Mouse (Mus musculus) forebrain, embryonic 11.5 days (tissue): ENCODE measurements around the gene Arhgef2. TPM values are rescaled to one million over a fixed set of nuclear protein-coding genes. Genes with fewer than 3 reads are reported as not detected.

Experiments used
- ATAC-seq: fragments of 200-750 bp; cut with Nextera tagmentation; replicated peaks from 2 replicates; pipeline ENCODE4 v1.8.0; 2017; ENCODE audit warnings: moderate TSS enrichment; ENCODE audit not compliant: low FRiP score
- DNase-seq: peaks from one replicate; pipeline ENCODE4 v3.0.0-alpha.2; 2017; ENCODE audit warnings: low spot score
- H3K27ac ChIP-seq: fragments of 300-500 bp; sonication (generic); 2 replicates; pipeline ENCODE4 v1.5.1; 2014; ENCODE audit warnings: low read depth, low read length
- H3K27me3 ChIP-seq: fragments of 300-500 bp; sonication (generic); 2 replicates; pipeline ENCODE4 v1.6.1; 2014; ENCODE audit warnings: mild to moderate bottlenecking, low read length, mixed read lengths; ENCODE audit not compliant: control insufficient read depth, insufficient read depth
- H3K36me3 ChIP-seq: fragments of 300-500 bp; sonication (generic); 2 replicates; pipeline ENCODE4 v1.6.1; 2014; ENCODE audit warnings: mild to moderate bottlenecking, low read length, moderate library complexity, mixed read lengths; ENCODE audit not compliant: control insufficient read depth, insufficient read depth
- H3K4me1 ChIP-seq: fragments of 300-500 bp; sonication (generic); replicated peaks from 2 replicates; pipeline ENCODE4 v1.6.1; 2014; ENCODE audit warnings: low read length, mixed read lengths; ENCODE audit not compliant: control insufficient read depth, insufficient read depth
- H3K4me2 ChIP-seq: fragments of 300-500 bp; sonication (generic); 2 replicates; pipeline ENCODE4 v1.6.1; 2014; ENCODE audit warnings: low read depth, mild to moderate bottlenecking, low read length, moderate library complexity, mixed read lengths; ENCODE audit not compliant: severe bottlenecking
- H3K4me3 ChIP-seq: fragments of 300-500 bp; sonication (generic); 2 replicates; pipeline ENCODE4 v1.5.1; 2014; ENCODE audit warnings: low read depth, low read length
- H3K9ac ChIP-seq: fragments of 300-500 bp; sonication (generic); 2 replicates; pipeline ENCODE4 v1.6.1; 2014; ENCODE audit warnings: low read length
- H3K9me3 ChIP-seq: fragments of 300-500 bp; sonication (generic); 2 replicates; pipeline ENCODE4 v1.6.1; 2016; ENCODE audit warnings: low read length, mixed read lengths; ENCODE audit not compliant: control insufficient read depth
- WGBS: fragments of 180-500 bp; shearing (Covaris S2); extraction: QIAGEN DNeasy Blood & Tissue Kit; methylation state at CpG from one replicate; pipeline ENCODE4 v1.1.7; 2014; 5-methylcytosine and 5-hydroxymethylcytosine counted together
- polyA plus RNA-seq: library from polyadenylated mRNA; unstranded; fragments of >200 nt; fragmentation: Nextera tagmentation; extraction: Ambion mirVana; gene quantifications from 2 replicates; pipeline ENCODE4 v1.2.1, GENCODE M21; 2014

Arhgef2 gene
- polyA plus RNA-seq, 1 experiment from 2014 or later = 123 TPM

DNA sequence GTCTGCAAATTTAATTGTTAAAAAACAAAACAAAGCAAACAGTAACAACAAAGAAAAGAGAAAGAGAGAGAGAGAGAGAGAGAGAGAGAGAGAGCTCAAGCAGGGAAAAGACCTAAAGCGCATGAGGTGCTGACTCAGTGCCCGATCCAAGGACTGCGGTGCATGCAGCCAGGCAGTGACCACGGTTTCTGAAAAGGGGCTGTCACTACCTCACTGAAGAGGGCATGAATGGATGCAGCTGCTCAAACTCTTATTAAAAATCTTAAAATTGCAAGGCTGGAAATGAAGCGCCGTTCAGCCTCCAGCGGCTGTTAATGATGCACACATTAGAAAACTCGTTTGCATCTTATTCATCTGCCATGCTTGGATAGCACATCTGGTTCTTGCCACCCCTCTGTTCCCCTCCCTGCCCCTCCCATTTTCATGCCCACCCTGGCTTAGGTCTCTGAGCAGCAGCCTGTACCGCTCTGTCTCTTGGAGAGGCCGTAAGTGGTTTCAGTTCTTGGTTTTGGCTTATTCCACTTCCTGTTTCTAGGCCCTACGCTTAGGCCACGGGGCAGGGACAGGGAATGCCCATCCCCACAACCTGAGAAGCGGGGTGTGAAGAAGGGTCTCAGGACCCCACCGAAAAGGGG is 42.1 kb downstream of the Arhgef2 start:
- Histone ChIP-seq H3K4me1 (no peaks in the 10 kb centered on the region), H3K4me2 (no peak overlapping the region), H3K4me3 (no peak overlapping the region), H3K36me3 (peaks cover 18% of the 10 kb centered on the region), H3K9me3 (no peaks in the 10 kb centered on the region), H3K27me3 (no peaks in the 10 kb centered on the region), H3K9ac (no peak overlapping the region), H3K27ac (no peak overlapping the region)
- ATAC-seq (no peak), DNase-seq (no peak)
- whole genome bisulfite sequencing = 91% methylated on average over 14 of the region's 14 CpGs

DNA sequence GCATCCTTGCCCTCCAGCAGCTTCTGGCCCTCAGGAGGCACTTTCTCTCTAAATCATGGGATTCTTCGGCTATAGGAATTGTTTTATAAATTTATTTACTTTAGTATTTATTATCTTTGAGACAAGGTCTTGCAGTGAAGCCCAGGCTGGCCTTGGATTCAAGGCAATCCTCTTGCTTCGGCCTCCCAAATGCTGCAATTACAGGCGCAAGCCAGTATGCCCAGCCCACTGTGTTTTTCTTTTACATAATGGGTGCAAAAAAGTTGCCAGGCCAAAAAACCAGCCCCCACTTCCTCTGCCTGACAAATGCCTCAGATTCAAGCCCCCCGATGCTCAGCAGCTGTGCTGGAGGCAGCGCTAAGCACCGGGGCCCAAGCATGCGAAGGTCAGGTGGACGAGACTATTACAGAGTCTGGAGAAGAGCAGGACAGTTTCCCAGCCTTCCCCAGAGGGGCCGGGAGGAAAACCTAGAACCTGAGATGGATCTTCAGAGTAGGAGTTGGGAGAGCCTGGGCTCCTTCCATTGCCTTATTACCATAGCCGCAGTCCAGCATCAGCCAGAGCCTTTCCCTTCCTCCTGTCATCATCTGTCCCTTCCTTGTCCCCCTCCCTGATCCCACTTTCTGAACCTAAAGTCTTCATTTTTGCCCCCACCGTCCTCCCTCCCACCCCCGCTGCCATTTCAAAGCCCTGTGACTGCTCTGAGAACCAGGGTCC is 42.8 kb downstream of the Arhgef2 start:
- Histone ChIP-seq H3K27me3 (no peaks in the 10 kb centered on the region), H3K36me3 (peaks cover 18% of the 10 kb centered on the region), H3K9me3 (no peaks in the 10 kb centered on the region), H3K27ac (no peak overlapping the region), H3K4me2 (no peak overlapping the region), H3K9ac (no peak overlapping the region), H3K4me3 (no peak overlapping the region), H3K4me1 (no peaks in the 10 kb centered on the region)
- ATAC-seq (no peak), DNase-seq (no peak)
- 88% methylated on average over 12 of the region's 12 CpGs for WGBS

DNA sequence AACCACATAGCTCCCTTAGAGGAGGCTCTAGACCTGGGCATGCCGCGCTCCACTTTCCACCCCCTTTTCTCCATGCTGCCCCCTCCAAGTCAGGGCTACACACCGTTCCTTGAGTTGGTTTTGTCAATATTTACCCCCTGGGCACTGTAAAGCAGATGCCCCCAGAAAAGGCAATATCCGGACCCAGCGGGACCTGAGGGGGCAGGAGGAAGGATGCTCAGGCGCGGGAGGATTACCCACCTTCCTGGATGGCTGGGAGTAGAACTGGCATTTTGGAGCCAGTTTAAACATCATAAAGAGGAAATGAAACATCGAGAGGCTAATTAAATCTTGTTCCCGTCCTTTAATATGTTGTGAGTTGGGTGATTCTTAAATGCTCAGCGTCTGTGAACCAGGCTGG is 43.4 kb downstream of the Arhgef2 start:
- Histone ChIP-seq H3K36me3 (peaks cover 14% of the 10 kb centered on the region), H3K4me2 (no peak overlapping the region), H3K9me3 (no peaks in the 10 kb centered on the region), H3K4me3 (no peak overlapping the region), H3K9ac (no peak overlapping the region), H3K27me3 (no peaks in the 10 kb centered on the region), H3K4me1 (no peaks in the 10 kb centered on the region), H3K27ac (no peak overlapping the region)
- DNase-seq (no peak), ATAC-seq (no peak)
- 86% methylated on average over 10 of the region's 10 CpGs for WGBS

DNA sequence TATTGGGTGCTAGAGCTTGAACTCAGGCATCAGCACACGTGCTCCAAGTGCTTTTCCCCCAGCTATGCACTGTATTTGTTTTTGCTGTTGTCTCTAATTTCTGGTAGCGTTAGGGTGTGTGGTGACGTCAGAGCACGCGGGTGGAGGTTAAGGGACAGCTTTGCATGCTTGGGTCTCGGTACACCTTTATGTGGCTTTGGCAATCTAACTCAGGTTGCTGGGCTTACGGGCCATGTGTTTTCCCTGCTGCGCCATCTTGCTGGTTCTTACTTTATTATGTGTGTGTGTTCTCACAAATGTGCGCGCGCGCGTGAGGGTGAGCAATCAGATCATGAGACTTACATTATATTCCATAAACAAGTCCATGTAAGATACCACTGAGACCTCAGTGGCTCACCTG is 44.2 kb downstream of the Arhgef2 start:
- H3K4me1 ChIP-seq = no peaks in the 10 kb centered on the region
- H3K36me3 ChIP-seq = peaks cover 14% of the 10 kb centered on the region
- no peaks in the 10 kb centered on the region for H3K9me3 ChIP-seq
- no peak overlapping the region for H3K4me2 ChIP-seq
- no peak overlapping the region for H3K9ac ChIP-seq
- H3K27ac ChIP-seq = no peak overlapping the region
- H3K4me3 ChIP-seq = no peak overlapping the region
- H3K27me3 ChIP-seq = no peaks in the 10 kb centered on the region
- 95% methylated on average over 13 of the region's 13 CpGs for WGBS
- DNase-seq = no peak
- ATAC-seq = no peak

DNA sequence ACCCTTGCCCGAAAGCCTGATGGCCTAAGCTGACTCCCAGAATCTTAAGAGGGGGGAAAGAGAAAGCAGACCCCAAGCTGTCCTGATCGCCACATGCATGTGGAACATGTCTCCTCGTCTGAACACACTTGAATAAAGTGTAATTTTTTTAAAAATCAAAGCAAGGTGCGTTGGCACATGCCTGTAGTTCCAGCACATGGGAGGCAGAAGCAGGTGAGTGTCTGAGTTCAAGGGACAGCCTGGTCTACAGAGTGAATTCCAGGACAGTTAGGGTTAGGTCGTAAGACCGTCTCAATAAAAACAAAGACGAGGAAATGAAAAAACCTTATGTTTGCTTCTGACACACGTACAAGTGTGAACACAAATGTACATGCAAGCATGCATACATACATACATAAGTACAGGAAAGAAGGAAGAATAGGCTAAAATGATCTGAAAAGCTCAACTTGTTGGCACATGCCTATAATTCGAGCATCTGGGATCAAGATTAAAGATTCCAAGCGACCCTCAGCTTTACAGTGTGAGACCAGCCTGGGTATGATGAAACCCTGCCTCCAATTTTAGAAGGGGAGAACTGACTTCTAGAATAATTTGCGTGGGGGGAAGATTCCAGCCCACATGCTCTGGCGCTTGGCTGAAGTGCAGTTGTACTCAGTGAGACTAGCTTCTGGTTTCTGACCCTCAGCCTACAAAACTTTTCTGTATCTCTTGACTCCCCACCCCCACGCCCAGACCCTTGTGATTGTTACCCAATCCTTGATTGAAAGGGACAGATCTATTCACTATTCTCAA is 45.1 kb downstream of the Arhgef2 start:
- WGBS = 85% methylated on average over 13 of the region's 13 CpGs

DNA sequence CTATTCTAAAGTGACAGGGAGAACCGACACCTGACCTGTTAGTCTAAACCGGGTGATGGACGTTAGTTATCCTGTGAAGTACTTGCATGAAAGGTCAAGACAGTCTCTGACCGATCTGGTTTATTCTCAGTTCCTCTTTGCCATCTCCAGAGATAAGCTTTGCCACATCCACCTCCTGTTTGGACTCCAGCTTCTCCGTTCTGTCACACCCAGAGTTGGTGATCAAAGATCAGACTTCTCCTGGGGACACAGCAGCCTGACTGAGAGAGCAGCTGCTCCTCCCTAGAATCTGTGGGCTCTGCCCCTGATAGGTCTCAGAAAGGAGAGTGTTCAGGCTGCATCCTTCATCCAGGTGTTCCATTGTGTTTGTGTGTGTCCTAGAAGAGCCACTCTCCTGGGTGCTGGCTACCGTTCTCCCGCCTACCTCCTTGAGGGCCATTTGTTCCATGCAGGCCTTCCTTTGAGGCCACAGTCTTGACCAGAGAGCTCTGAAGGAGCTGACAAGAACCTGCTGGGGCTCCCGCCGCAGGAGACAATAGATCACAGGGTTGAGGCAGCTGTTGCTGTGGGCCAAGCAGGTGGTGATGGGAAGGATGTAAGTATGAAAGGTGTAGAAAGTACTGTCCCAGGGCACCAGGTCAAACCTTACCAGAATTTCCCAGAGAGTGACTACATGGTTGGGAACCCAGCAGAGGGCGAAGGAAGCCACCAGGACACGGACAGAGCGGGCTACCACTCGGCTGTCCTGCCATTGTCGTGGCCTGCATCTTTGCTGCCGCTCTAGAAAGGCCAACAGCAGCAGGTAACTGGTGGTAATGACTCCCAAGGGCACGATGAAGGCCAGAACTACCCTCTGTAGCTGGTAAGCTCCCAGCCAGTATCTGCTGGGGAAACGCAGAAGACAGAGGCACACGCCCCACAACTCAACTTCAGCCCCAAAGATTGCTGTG is 46.2 kb downstream of the Arhgef2 start:
- no peak for DNase-seq
- Histone ChIP-seq H3K27me3 (no peaks in the 10 kb centered on the region), H3K4me2 (no peak overlapping the region), H3K9ac (no peak overlapping the region), H3K36me3 (peaks cover 3% of the 10 kb centered on the region), H3K4me3 (no peak overlapping the region), H3K9me3 (no peaks in the 10 kb centered on the region), H3K4me1 (no peaks in the 10 kb centered on the region), H3K27ac (no peak overlapping the region)
- 86% methylated on average over 18 of the region's 18 CpGs for WGBS
- no peak for ATAC-seq

More for the DNA sequence above, 45.1 kb downstream of the Arhgef2 start:
- H3K9ac ChIP-seq = no peak overlapping the region
- no peak overlapping the region for H3K4me2 ChIP-seq
- no peaks in the 10 kb centered on the region for H3K9me3 ChIP-seq
- H3K4me3 ChIP-seq = no peak overlapping the region
- H3K4me1 ChIP-seq = no peaks in the 10 kb centered on the region
- no peak for DNase-seq
- H3K27me3 ChIP-seq = no peaks in the 10 kb centered on the region
- no peak overlapping the region for H3K27ac ChIP-seq
- peaks cover 10% of the 10 kb centered on the region for H3K36me3 ChIP-seq
- no peak for ATAC-seq

DNA sequence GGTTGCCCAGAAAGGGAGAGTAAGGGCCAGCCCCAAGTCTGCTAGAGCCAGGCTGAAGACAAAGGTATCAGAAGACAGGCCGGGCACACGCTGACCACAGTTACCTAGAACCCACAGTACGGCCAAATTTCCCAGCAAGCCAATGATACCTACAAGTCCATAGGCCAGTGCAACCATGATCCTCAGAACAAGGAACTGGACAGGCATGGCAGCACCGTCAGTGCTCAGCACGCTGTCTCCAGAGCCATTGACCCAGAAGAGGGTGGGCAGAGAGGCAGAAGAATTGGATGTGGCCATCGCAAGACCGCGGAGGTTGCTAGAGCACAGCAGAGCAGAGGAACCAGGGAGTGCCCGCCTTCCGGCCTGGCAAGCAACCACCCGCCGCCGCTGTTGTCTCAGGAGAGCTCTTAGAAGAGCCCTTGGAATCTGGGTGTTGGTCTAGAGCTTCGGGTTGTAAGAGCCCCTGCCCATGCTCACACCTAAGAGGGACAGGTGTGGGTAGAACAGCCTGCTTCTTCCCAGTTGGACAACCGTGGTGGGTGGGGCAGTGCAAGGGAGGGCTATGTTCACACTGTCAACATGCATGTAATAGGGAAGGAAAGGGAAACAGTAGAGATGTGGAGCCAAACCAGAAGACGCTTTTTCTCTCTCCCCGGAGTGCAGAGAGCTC is 47.2 kb downstream of the Arhgef2 start, which contains the start of gene Rxfp4:
TSS of gene Rxfp4 (minus strand) at position 297 of the 670 bp plus-strand sequence.
- H3K27ac ChIP-seq = no peak within 1 kb of the TSS
- no peak within 1 kb of the TSS for H3K4me3 ChIP-seq
- no peaks in the 10 kb centered on the region for H3K27me3 ChIP-seq
- 91% methylated on average over 17 of the region's 17 CpGs for WGBS
- H3K4me1 ChIP-seq = no peaks in the 10 kb centered on the region
- no peaks in the 10 kb centered on the region for H3K9me3 ChIP-seq
- DNase-seq (no peak), ATAC-seq (no peak)
- H3K36me3 ChIP-seq = no peaks in the 10 kb centered on the region; the same call in 1 of the 2 replicates
- H3K4me2 ChIP-seq = no peak within 1 kb of the TSS
- H3K9ac ChIP-seq = no peak within 1 kb of the TSS
